Mouse (Mus musculus): ENCODE results near the gene Svep1. TPM values are rescaled to one million over a fixed set of nuclear protein-coding genes. Genes with fewer than 3 reads are reported as not detected.

Gene Svep1
- total and polyA plus RNA-seq, 2 experiments from 2014 or later: 0.86 to 6.4 TPM

- H3K4me2 ChIP-seq (ENCODE audit: low read depth, low read length): no peak overlapping the region
- H3K9ac ChIP-seq (replicated peaks; ENCODE audit: low read depth, low read length): no peak overlapping the region
- DNase-seq (ENCODE audit: low spot score): no peak
- no peak overlapping the region for H3K27ac ChIP-seq (ENCODE audit: low read depth)
- TF ChIP-seq EP300 (IDR thresholded peaks at IDR 0.05; ENCODE audit: low read depth) (no peak), CTCF (IDR thresholded peaks at IDR 0.05; ENCODE audit: low read depth) (no peak)
- no peaks in the 10 kb centered on the region for H3K36me3 ChIP-seq (replicated peaks; ENCODE audit: control insufficient read depth, insufficient read depth, low read length)
- no peaks in the 10 kb centered on the region for H3K27me3 ChIP-seq (ENCODE audit: control insufficient read depth, insufficient read depth, low read length)
- H3K4me1 ChIP-seq (ENCODE audit: control insufficient read depth, insufficient read depth): no peaks in the 10 kb centered on the region
- no peak overlapping the region for H3K4me3 ChIP-seq (ENCODE audit: low read depth, low read length)
- ATAC-seq (ENCODE audit: insufficient read depth, low read depth): no peak
- 40% methylated on average over 1 of the region's 1 CpGs for WGBS
- no peaks in the 10 kb centered on the region for H3K9me3 ChIP-seq (replicated peaks; ENCODE audit: control insufficient read depth, low read length)
Observed at GRCm38 (mm10) chr4:58159564-58159963, 47.1 kb downstream of the Svep1 start.

- DNase-seq (ENCODE audit: low spot score): no peak
- Histone ChIP-seq H3K4me1 (ENCODE audit: control insufficient read depth, insufficient read depth) (no peaks in the 10 kb centered on the region), H3K4me2 (ENCODE audit: low read depth, low read length) (no peak overlapping the region), H3K9ac (replicated peaks; ENCODE audit: low read depth, low read length) (no peak overlapping the region), H3K9me3 (replicated peaks; ENCODE audit: control insufficient read depth, low read length) (no peaks in the 10 kb centered on the region), H3K27ac (ENCODE audit: low read depth) (no peak overlapping the region), H3K27me3 (ENCODE audit: control insufficient read depth, insufficient read depth, low read length) (no peaks in the 10 kb centered on the region), H3K4me3 (ENCODE audit: low read depth, low read length) (no peak overlapping the region), H3K36me3 (replicated peaks; ENCODE audit: control insufficient read depth, insufficient read depth, low read length) (no peaks in the 10 kb centered on the region)
- no peak for TF ChIP-seq EP300 (IDR thresholded peaks at IDR 0.05; ENCODE audit: low read depth)
- TF ChIP-seq CTCF (IDR thresholded peaks at IDR 0.05; ENCODE audit: low read depth): no peak
- WGBS: 83% methylated on average over 3 of the region's 3 CpGs
- no peak for ATAC-seq (ENCODE audit: insufficient read depth, low read depth)
Observed at GRCm38 (mm10) chr4:58150301-58150700, 56.4 kb downstream of the Svep1 start.

- H3K9me3 ChIP-seq (replicated peaks; ENCODE audit: control insufficient read depth, low read length): no peaks in the 10 kb centered on the region
- no peak for TF ChIP-seq CTCF (IDR thresholded peaks at IDR 0.05; ENCODE audit: low read depth)
- TF ChIP-seq EP300 (IDR thresholded peaks at IDR 0.05; ENCODE audit: low read depth): no peak
- no peak overlapping the region for H3K27ac ChIP-seq (ENCODE audit: low read depth)
- no peak overlapping the region for H3K9ac ChIP-seq (replicated peaks; ENCODE audit: low read depth, low read length)
- no peak overlapping the region for H3K4me3 ChIP-seq (ENCODE audit: low read depth, low read length)
- no peak overlapping the region for H3K4me2 ChIP-seq (ENCODE audit: low read depth, low read length)
- ATAC-seq (ENCODE audit: insufficient read depth, low read depth) (no peak), DNase-seq (ENCODE audit: low spot score) (no peak)
- WGBS: 37% methylated on average over 1 of the region's 1 CpGs
- no peaks in the 10 kb centered on the region for H3K4me1 ChIP-seq (ENCODE audit: control insufficient read depth, insufficient read depth)
- H3K36me3 ChIP-seq (replicated peaks; ENCODE audit: control insufficient read depth, insufficient read depth, low read length): no peaks in the 10 kb centered on the region
- no peaks in the 10 kb centered on the region for H3K27me3 ChIP-seq (ENCODE audit: control insufficient read depth, insufficient read depth, low read length)
Observed at GRCm38 (mm10) chr4:58149186-58149585, 57.5 kb downstream of the Svep1 start.

GRCm38 (mm10) chr4:58148547-58148946, 58.1 kb downstream of the Svep1 start:
- Histone ChIP-seq H3K36me3 (replicated peaks; ENCODE audit: control insufficient read depth, insufficient read depth, low read length) (no peaks in the 10 kb centered on the region), H3K4me3 (ENCODE audit: low read depth, low read length) (no peak overlapping the region), H3K27me3 (ENCODE audit: control insufficient read depth, insufficient read depth, low read length) (no peaks in the 10 kb centered on the region), H3K9ac (replicated peaks; ENCODE audit: low read depth, low read length) (no peak overlapping the region), H3K4me2 (ENCODE audit: low read depth, low read length) (no peak overlapping the region), H3K9me3 (replicated peaks; ENCODE audit: control insufficient read depth, low read length) (no peaks in the 10 kb centered on the region), H3K4me1 (ENCODE audit: control insufficient read depth, insufficient read depth) (no peaks in the 10 kb centered on the region), H3K27ac (ENCODE audit: low read depth) (no peak overlapping the region)
- DNase-seq (ENCODE audit: low spot score) (no peak), ATAC-seq (ENCODE audit: insufficient read depth, low read depth) (no peak)
- no peak for TF ChIP-seq EP300 (IDR thresholded peaks at IDR 0.05; ENCODE audit: low read depth)
- no peak for TF ChIP-seq CTCF (IDR thresholded peaks at IDR 0.05; ENCODE audit: low read depth)

- no peak overlapping the region for H3K9ac ChIP-seq (replicated peaks; ENCODE audit: low read depth, low read length)
- no peaks in the 10 kb centered on the region for H3K27me3 ChIP-seq (ENCODE audit: control insufficient read depth, insufficient read depth, low read length)
- H3K4me2 ChIP-seq (ENCODE audit: low read depth, low read length): no peak overlapping the region
- H3K9me3 ChIP-seq (replicated peaks; ENCODE audit: control insufficient read depth, low read length): no peaks in the 10 kb centered on the region
- no peaks in the 10 kb centered on the region for H3K36me3 ChIP-seq (replicated peaks; ENCODE audit: control insufficient read depth, insufficient read depth, low read length)
- DNase-seq (ENCODE audit: low spot score): no peak
- no peak overlapping the region for H3K4me3 ChIP-seq (ENCODE audit: low read depth, low read length)
- no peaks in the 10 kb centered on the region for H3K4me1 ChIP-seq (ENCODE audit: control insufficient read depth, insufficient read depth)
- ATAC-seq (ENCODE audit: insufficient read depth, low read depth): no peak
- TF ChIP-seq CTCF (IDR thresholded peaks at IDR 0.05; ENCODE audit: low read depth) (no peak), EP300 (IDR thresholded peaks at IDR 0.05; ENCODE audit: low read depth) (no peak)
- H3K27ac ChIP-seq (ENCODE audit: low read depth): no peak overlapping the region
- WGBS: 97% methylated on average over 2 of the region's 2 CpGs
Observed at GRCm38 (mm10) chr4:58146676-58147075, 60.0 kb downstream of the Svep1 start.

GRCm38 (mm10) chr4:58139764-58140556, 66.7 kb downstream of the Svep1 start:
- TF ChIP-seq CTCF (IDR thresholded peaks at IDR 0.05; ENCODE audit: low read depth) (no peak), EP300 (IDR thresholded peaks at IDR 0.05; ENCODE audit: low read depth) (no peak)
- no peak overlapping the region for H3K9ac ChIP-seq (replicated peaks; ENCODE audit: low read depth, low read length)
- 79% methylated on average over 8 of the region's 8 CpGs for WGBS
- ATAC-seq (ENCODE audit: insufficient read depth, low read depth) (no peak), DNase-seq (ENCODE audit: low spot score) (no peak)
- no peaks in the 10 kb centered on the region for H3K36me3 ChIP-seq (replicated peaks; ENCODE audit: control insufficient read depth, insufficient read depth, low read length)
- H3K4me2 ChIP-seq (ENCODE audit: low read depth, low read length): no peak overlapping the region
- no peaks in the 10 kb centered on the region for H3K27me3 ChIP-seq (ENCODE audit: control insufficient read depth, insufficient read depth, low read length)
- H3K9me3 ChIP-seq (replicated peaks; ENCODE audit: control insufficient read depth, low read length): no peaks in the 10 kb centered on the region
- H3K4me3 ChIP-seq (ENCODE audit: low read depth, low read length): no peak overlapping the region
- no peak overlapping the region for H3K27ac ChIP-seq (ENCODE audit: low read depth)
- H3K4me1 ChIP-seq (ENCODE audit: control insufficient read depth, insufficient read depth): no peaks in the 10 kb centered on the region
